Mouse (Mus musculus) CH12.LX (cell line): ENCODE measurements at regions not wholly inside any gene's neighbourhood (a gene's known extent, or its start where the extent isn't known, plus 50 kb on each side); places are given as distances from the start of the nearest gene placed in this dataset.

Experiments used
- DNase-seq: peaks from one replicate; pipeline ENCODE4 v3.0.0-alpha.2; 2013; ENCODE audit errors: extremely low read depth
- H3K27ac ChIP-seq: 2 replicates; pipeline ENCODE4 v1.5.1; 2012; ENCODE audit warnings: low read depth, mild to moderate bottlenecking, control low read depth, moderate library complexity; ENCODE audit not compliant: insufficient read depth
- H3K27me3 ChIP-seq: replicated peaks from 2 replicates; pipeline ENCODE3; 2012; ENCODE audit warnings: inconsistent platforms
- H3K36me3 ChIP-seq, 2 experiments: replicated peaks in 1 of 2; 2 replicates each; pipeline versions ENCODE3 to v1.6.1; 2012; ENCODE audit warnings: inconsistent platforms in 1 of 2, low read length in 1 of 2, mild to moderate bottlenecking in 1 of 2, mixed read lengths in 1 of 2, moderate library complexity in 1 of 2; ENCODE audit not compliant: control insufficient read depth in 1 of 2, insufficient read depth in 1 of 2
- H3K4me1 ChIP-seq, 2 experiments: 2 replicates each; pipeline ENCODE4 v1.6.1; 2012; ENCODE audit warnings: inconsistent platforms in 1 of 2, moderate library complexity in 1 of 2; ENCODE audit not compliant: insufficient read depth in 2 of 2, control insufficient read depth in 1 of 2
- H3K4me2 ChIP-seq: 2 replicates; pipeline ENCODE4 v1.6.1; 2012; ENCODE audit warnings: low read depth, mild to moderate bottlenecking, control low read depth; ENCODE audit not compliant: poor library complexity, insufficient read depth, severe bottlenecking
- H3K4me3 ChIP-seq, 3 experiments: fragments of 150-350 bp in 1 of 3; sonication (generic) in 1 of 3; replicated peaks in 1 of 3; 2 replicates each; pipeline versions ENCODE3 to v1.5.1; 2011 to 2012; ENCODE audit warnings: low read depth in 2 of 3, low read length in 2 of 3, mild to moderate bottlenecking in 2 of 3, moderate library complexity in 2 of 3, control low read depth in 1 of 3, improper control_type of control experiment in 1 of 3, inconsistent platforms in 1 of 3, mixed read lengths in 1 of 3; ENCODE audit not compliant: poor library complexity in 1 of 3
- H3K79me2 ChIP-seq: replicated peaks from 2 replicates; pipeline ENCODE4 v1.6.1; 2012; ENCODE audit warnings: mild to moderate bottlenecking, moderate library complexity; ENCODE audit not compliant: control insufficient read depth, poor library complexity, insufficient read depth, severe bottlenecking; ENCODE audit errors: extremely low read depth
- H3K9ac ChIP-seq: 2 replicates; pipeline ENCODE4 v1.6.1; 2012; ENCODE audit warnings: low read depth, mild to moderate bottlenecking, control low read depth, moderate library complexity; ENCODE audit not compliant: insufficient read depth
- H3K9me3 ChIP-seq: replicated peaks from 2 replicates; pipeline ENCODE3; 2012; ENCODE audit warnings: low read length, inconsistent platforms, mixed read lengths
- CHD1 ChIP-seq: IDR thresholded peaks from 2 replicates; pipeline ENCODE4 v1.6.1; 2012; ENCODE audit warnings: low read depth, low read length, improper control_type of control experiment, inconsistent platforms
- ELF1 ChIP-seq: IDR thresholded peaks from 2 replicates; pipeline ENCODE4 v1.6.1; 2014; ENCODE audit warnings: low read depth, mild to moderate bottlenecking, inconsistent platforms, low read length, improper control_type of control experiment
- EP300 ChIP-seq: IDR thresholded peaks from 2 replicates; pipeline ENCODE4 v1.6.1; 2011; ENCODE audit warnings: low read length, improper control_type of control experiment
- GABPA ChIP-seq: IDR thresholded peaks from 2 replicates; pipeline ENCODE4 v1.6.1; 2012; ENCODE audit warnings: low read depth, low read length, improper control_type of control experiment, inconsistent platforms; ENCODE audit not compliant: insufficient replicate concordance
- HCFC1 ChIP-seq: IDR thresholded peaks from 2 replicates; pipeline ENCODE4 v1.6.1; 2012; ENCODE audit warnings: low read depth, mild to moderate bottlenecking, inconsistent platforms, low read length, improper control_type of control experiment
- JUN ChIP-seq: IDR thresholded peaks from 2 replicates; pipeline ENCODE4 v1.6.1; 2011; ENCODE audit warnings: low read depth, mild to moderate bottlenecking, low read length, improper control_type of control experiment, moderate library complexity; ENCODE audit not compliant: insufficient read depth
- KAT2A ChIP-seq: IDR thresholded peaks from 2 replicates; pipeline ENCODE4 v1.6.1; 2012; ENCODE audit warnings: low read length, improper control_type of control experiment, inconsistent platforms; ENCODE audit not compliant: insufficient replicate concordance
- MAZ ChIP-seq: IDR thresholded peaks from 2 replicates; pipeline ENCODE4 v1.6.1; 2012; ENCODE audit warnings: low read depth, mild to moderate bottlenecking, inconsistent platforms, low read length, improper control_type of control experiment, moderate library complexity
- NELFE ChIP-seq: IDR thresholded peaks from 2 replicates; pipeline ENCODE4 v1.6.1; 2011; ENCODE audit warnings: low read depth, low read length, improper control_type of control experiment
- PAX5 ChIP-seq: IDR thresholded peaks from 2 replicates; pipeline ENCODE4 v1.6.1; 2012; ENCODE audit warnings: low read length, inconsistent platforms, mixed read lengths
- RAD21 ChIP-seq: IDR thresholded peaks from 2 replicates; pipeline ENCODE4 v1.6.1; 2011; ENCODE audit warnings: low read depth, mild to moderate bottlenecking, low read length, improper control_type of control experiment, moderate library complexity
- RCOR1 ChIP-seq: conservative IDR thresholded peaks from 2 replicates; pipeline ENCODE4 v1.6.1; 2012; ENCODE audit warnings: low read depth, mild to moderate bottlenecking, inconsistent platforms, low read length, improper control_type of control experiment
- SIN3A ChIP-seq: IDR thresholded peaks from 2 replicates; pipeline ENCODE4 v1.6.1; 2012; ENCODE audit warnings: low read length, improper control_type of control experiment, inconsistent platforms
- TBP ChIP-seq: conservative IDR thresholded peaks from 2 replicates; pipeline ENCODE4 v1.6.1; 2011; ENCODE audit warnings: low read depth, low read length, improper control_type of control experiment
- TCF12 ChIP-seq: IDR thresholded peaks from 2 replicates; pipeline ENCODE4 v1.6.1; 2014; ENCODE audit warnings: low read depth, mild to moderate bottlenecking, inconsistent platforms, low read length, improper control_type of control experiment
- UBTF ChIP-seq: IDR thresholded peaks from 2 replicates; pipeline ENCODE4 v1.6.1; 2012; ENCODE audit warnings: low read depth, mild to moderate bottlenecking, inconsistent platforms, low read length, improper control_type of control experiment, moderate library complexity
- USF2 ChIP-seq: conservative IDR thresholded peaks from 2 replicates; pipeline ENCODE4 v1.6.1; 2011; ENCODE audit warnings: low read depth, low read length, improper control_type of control experiment
- dilution Hi-C: fragments of 300-500 bp; cut with MboI; formaldehyde crosslinking; loops from 2 replicates; pipeline ENCODE4 v1.14.3; 2020; ENCODE audit warnings: low sequenced_read_pairs; ENCODE audit not compliant: extremely low pct_unique_long_range_greater_than_20kb, extremely low pct_ligation_motif_present
- in situ Hi-C: fragments of 300-500 bp; cut with MboI; formaldehyde crosslinking; loops from 3 replicates; pipeline ENCODE4 v1.14.3; 2019; ENCODE audit warnings: low sequenced_read_pairs, low pct_ligation_motif_present, low pct_unique_long_range_greater_than_20kb, mixed read lengths

- H3K4me1 ChIP-seq, result no peaks in the 10 kb centered on the region
- H3K27ac ChIP-seq, result no peak overlapping the region
- in situ Hi-C loops, result no loop called here
- TF ChIP-seq RAD21 (peak; percentile 9), NELFE (no peak)
- H3K9ac ChIP-seq, result no peak overlapping the region
- dilution Hi-C loops, result no loop called here
- H3K4me2 ChIP-seq, result no peak overlapping the region
- no peak for DNase-seq
- no peak overlapping the region for H3K4me3 ChIP-seq
- no peaks in the 10 kb centered on the region for H3K79me2 ChIP-seq
- no peaks in the 10 kb centered on the region for H3K36me3 ChIP-seq
- H3K27me3 ChIP-seq, result peaks cover 83% of the 10 kb centered on the region
- no peaks in the 10 kb centered on the region for H3K9me3 ChIP-seq
These were observed 91.7 kb downstream of the Tmem114 start for GRCm38 (mm10) chr16:8333081-8333710.

- Histone ChIP-seq H3K36me3 (no peaks in the 10 kb centered on the region), H3K9ac (no peak overlapping the region), H3K9me3 (no peaks in the 10 kb centered on the region), H3K4me3 (no peak overlapping the region), H3K4me1 (no peaks in the 10 kb centered on the region), H3K27me3 (peaks cover 87% of the 10 kb centered on the region), H3K27ac (no peak overlapping the region), H3K4me2 (no peak overlapping the region), H3K79me2 (no peaks in the 10 kb centered on the region)
- dilution Hi-C loops, result no loop called here
- no peak for DNase-seq
- TF ChIP-seq ELF1 (no peak), HCFC1 (no peak), UBTF (no peak), RCOR1 (no peak), SIN3A (no peak), MAZ (no peak), PAX5 (no peak), GABPA (no peak), KAT2A (no peak), TCF12 (no peak), JUN (no peak), TBP (no peak), CHD1 (no peak), USF2 (no peak), EP300 (no peak)
- in situ Hi-C loops, result no loop called here
These were observed 112.9 kb downstream of the Tmem114 start for GRCm38 (mm10) chr16:8311996-8312395.
